17 mouse cellular contexts compared by ENCODE assay signal in the genomic region with DNA sequence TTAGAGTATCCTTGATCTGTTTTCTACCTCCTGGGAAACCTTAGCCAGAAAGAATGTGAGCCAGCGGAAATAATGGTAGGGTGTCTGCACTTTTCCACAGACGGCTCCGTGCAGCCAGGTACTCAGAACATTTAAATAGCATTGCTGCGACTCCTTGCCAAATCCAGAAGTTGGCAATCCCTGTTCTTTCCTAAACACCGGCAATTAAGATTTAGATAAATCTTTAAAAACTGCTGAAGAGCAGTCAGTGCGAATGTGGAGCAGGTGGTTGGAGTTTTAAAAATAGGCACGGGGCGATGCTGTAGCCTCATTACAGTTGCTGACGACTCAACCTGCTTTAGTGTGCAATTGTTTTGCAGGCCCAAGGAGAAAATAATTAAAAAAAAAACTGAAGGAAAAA.
DNase-seq lines count a peak whose midpoint lies in the region; ATAC-seq lines count a peak whose summit lies in the region.
"Had no signal": no experiment of that assay in that cellular context is flagged by ENCODE, and none has a peak within 500 bp of the region (broad histone marks: within the 10 kb centered on the region; RNA-seq: fewer than 3 reads in every experiment).

No protein-coding gene starts in this region.

- no peak for DNase-seq in forebrain, embryonic 11.5 days (ENCODE audit: low spot score)
- peak; percentile 23 for DNase-seq in layer of hippocampus, adult 11-12 months (ENCODE audit: low spot score)
- no peak for DNase-seq in layer of hippocampus, postnatal 25 days (ENCODE audit: extremely low spot score in 1 of 2, low spot score in 1 of 2)
- peak; percentile 23 to 51 for DNase-seq in right cerebral cortex, adult 2 months (ENCODE audit: low spot score in 2 of 2)
- DNase-seq in right cerebral cortex, postnatal 14 days, result no peak
- DNase-seq in cerebellum, adult 8-10 months, result no peak
- DNase-seq: adrenal gland, postnatal 10 days; cerebellum, postnatal 10 days; gastrocnemius, adult 2 months; gastrocnemius, postnatal 25 days; heart, postnatal 36 days had no signal

- H3K4me3 ChIP-seq in forebrain, embryonic 16.5 days (replicated peaks; ENCODE audit: low read length), result no peak overlapping the region
- H3K4me3 ChIP-seq in forebrain, embryonic 11.5 days (ENCODE audit: low read depth, low read length), result no peak overlapping the region
- H3K4me3 ChIP-seq in heart, embryonic 12.5 days, result no peak overlapping the region
- H3K4me3 ChIP-seq: embryonic facial prominence, embryonic 12.5 days; forebrain, embryonic 13.5 days; gastrocnemius, adult 2 months; heart, embryonic 13.5 days had no signal

- H3K27me3 ChIP-seq in forebrain, embryonic 16.5 days (replicated peaks; ENCODE audit: control insufficient read depth, insufficient read depth, low read length), result no peaks in the 10 kb centered on the region
- no peaks in the 10 kb centered on the region for H3K27me3 ChIP-seq in forebrain, embryonic 11.5 days (ENCODE audit: control insufficient read depth, insufficient read depth, low read length)
- no peaks in the 10 kb centered on the region for H3K27me3 ChIP-seq in heart, embryonic 12.5 days (replicated peaks)
- H3K27me3 ChIP-seq: embryonic facial prominence, embryonic 12.5 days; forebrain, embryonic 13.5 days; heart, embryonic 13.5 days had no signal

- no peak overlapping the region for H3K9ac ChIP-seq in forebrain, embryonic 16.5 days (replicated peaks; ENCODE audit: low read depth, low read length)
- H3K9ac ChIP-seq in forebrain, embryonic 11.5 days (ENCODE audit: low read length), result no peak overlapping the region
- no peak overlapping the region for H3K9ac ChIP-seq in heart, embryonic 12.5 days
- H3K9ac ChIP-seq: embryonic facial prominence, embryonic 12.5 days; forebrain, embryonic 13.5 days; heart, embryonic 13.5 days had no signal

- no peak overlapping the region for H3K4me2 ChIP-seq in forebrain, embryonic 16.5 days (ENCODE audit: low read length)
- no peak overlapping the region for H3K4me2 ChIP-seq in forebrain, embryonic 11.5 days (ENCODE audit: low read depth, low read length, severe bottlenecking)
- no peak overlapping the region for H3K4me2 ChIP-seq in heart, embryonic 12.5 days
- H3K4me2 ChIP-seq: embryonic facial prominence, embryonic 12.5 days; forebrain, embryonic 13.5 days; heart, embryonic 13.5 days had no signal

- H3K9me3 ChIP-seq in forebrain, embryonic 16.5 days (ENCODE audit: control insufficient read depth, low read length), result no peaks in the 10 kb centered on the region
- H3K9me3 ChIP-seq in forebrain, embryonic 11.5 days (ENCODE audit: control insufficient read depth, low read length), result no peaks in the 10 kb centered on the region
- peaks cover 5% of the 10 kb centered on the region; the same call in 1 of the 2 replicates for H3K9me3 ChIP-seq in heart, embryonic 12.5 days (replicated peaks)
- H3K9me3 ChIP-seq: embryonic facial prominence, embryonic 12.5 days; forebrain, embryonic 13.5 days; heart, embryonic 13.5 days had no signal

- peak overlapping the region; percentile 20; the same call in 1 of the 2 replicates for H3K27ac ChIP-seq in forebrain, embryonic 16.5 days (ENCODE audit: low read length)
- H3K27ac ChIP-seq in forebrain, embryonic 11.5 days (ENCODE audit: low read depth, low read length), result no peak overlapping the region
- H3K27ac ChIP-seq in heart, embryonic 12.5 days (ENCODE audit: poor library complexity, severe bottlenecking), result no peak overlapping the region
- H3K27ac ChIP-seq: embryonic facial prominence, embryonic 12.5 days; forebrain, embryonic 13.5 days; gastrocnemius, adult 2 months; heart, embryonic 13.5 days had no signal

- H3K4me1 ChIP-seq in forebrain, embryonic 16.5 days (replicated peaks; ENCODE audit: control insufficient read depth, insufficient read depth, low read length), result 0 out of 2 replicates have a peak, but pooled peaks cover 6% of the 10 kb centered on the region
- H3K4me1 ChIP-seq in forebrain, embryonic 11.5 days (replicated peaks; ENCODE audit: control insufficient read depth, insufficient read depth, low read length), result no peaks in the 10 kb centered on the region
- no peaks in the 10 kb centered on the region for H3K4me1 ChIP-seq in heart, embryonic 12.5 days (replicated peaks)
- H3K4me1 ChIP-seq: embryonic facial prominence, embryonic 12.5 days; heart, embryonic 13.5 days had no signal

- H3K36me3 ChIP-seq in forebrain, embryonic 16.5 days (ENCODE audit: control insufficient read depth, insufficient read depth), result no peaks in the 10 kb centered on the region
- no peaks in the 10 kb centered on the region for H3K36me3 ChIP-seq in forebrain, embryonic 11.5 days (ENCODE audit: control insufficient read depth, insufficient read depth, low read length)
- no peaks in the 10 kb centered on the region for H3K36me3 ChIP-seq in heart, embryonic 12.5 days
- H3K36me3 ChIP-seq: embryonic facial prominence, embryonic 12.5 days; heart, embryonic 13.5 days had no signal

- WGBS in forebrain, embryonic 16.5 days, result 54% methylated on average over 9 of the region's 9 CpGs
- 91% methylated on average over 9 of the region's 9 CpGs for WGBS in forebrain, embryonic 11.5 days
- 80% methylated on average over 9 of the region's 9 CpGs for WGBS in heart, embryonic 12.5 days

- no peak for ATAC-seq in forebrain, embryonic 16.5 days
- ATAC-seq in forebrain, embryonic 11.5 days (replicated peaks; ENCODE audit: low FRiP score), result no peak
- no peak for ATAC-seq in heart, embryonic 12.5 days (ENCODE audit: insufficient number of reproducible peaks, low FRiP score)
- ATAC-seq: forebrain, embryonic 13.5 days; hindbrain, embryonic 16.5 days had no signal

Comparison
In these comparisons a context has a peak if more than half of its experiments do, and no peak if none do; other contexts are left out.
1. DNase-seq: peak in layer of hippocampus, adult 11-12 months (single experiment) and right cerebral cortex, adult 2 months (2 of 2); none in forebrain, embryonic 11.5 days (single experiment), layer of hippocampus, postnatal 25 days (0 of 2), right cerebral cortex, postnatal 14 days (single experiment) and cerebellum, adult 8-10 months (single experiment).